Mouse (Mus musculus) spleen, adult 2 months (tissue): ENCODE measurements around the gene Gpr39.

Source experiments
- CTCF ChIP-seq: fragments of 200-500 bp; IDR thresholded peaks from 2 replicates; pipeline ENCODE4 v1.5.1; 2011; ENCODE audit warnings: mild to moderate bottlenecking, inconsistent platforms; ENCODE audit not compliant: insufficient read depth, insufficient read length, insufficient replicate concordance; ENCODE audit errors: extremely low read depth
- POLR2A ChIP-seq: fragments of 200-500 bp; IDR thresholded peaks from 2 replicates; pipeline ENCODE4 v1.6.1; 2011; ENCODE audit warnings: low read depth, low read length, inconsistent platforms

GRCm38 (mm10) chr1:125911337-125911900 lies 234.6 kb downstream of the Gpr39 start:
- no peak for TF ChIP-seq CTCF
- TF ChIP-seq POLR2A = no peak
